Mouse (Mus musculus) heart, adult 10 weeks (tissue): ENCODE results near the gene Unc93a. TPM values are rescaled to one million over a fixed set of nuclear protein-coding genes. Genes with fewer than 3 reads are reported as not detected.

Experiments used
- polyA plus RNA-seq: library from polyadenylated mRNA; stranded (reverse); fragments of 350-450 nt; fragmentation: Illumina TruSeq; extraction: RNeasy Lipid Tissue Mini Kit (QIAGEN cat#74804); gene quantifications from one replicate; pipeline ENCODE4 v1.2.3, GENCODE M21; 2014; ENCODE audit warnings: low read depth, low replicate concordance

The Unc93a gene
- not detected for polyA plus RNA-seq

DNA sequence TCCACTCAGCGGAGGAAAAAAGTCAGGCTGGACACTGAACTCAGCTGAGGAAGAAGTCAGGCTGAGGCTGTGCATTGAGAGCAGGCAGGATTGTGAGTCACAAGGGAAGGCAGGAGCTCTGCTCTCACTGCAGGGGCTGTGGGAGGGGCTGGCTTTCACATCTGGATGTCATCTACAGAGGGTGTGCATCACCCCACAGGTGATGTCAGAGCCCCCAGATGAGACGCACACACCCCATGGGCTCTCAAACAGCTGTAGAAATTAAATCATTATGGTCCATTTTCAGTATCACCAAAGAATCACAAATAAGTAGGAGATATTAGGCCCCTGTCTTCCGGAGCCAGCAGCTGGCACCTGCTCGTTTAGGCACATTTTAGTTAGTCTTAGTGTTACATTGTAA lies at the start of gene Unc93a:
TSS of gene Unc93a (minus strand) at position 101 of the 400 bp plus-strand sequence.

DNA sequence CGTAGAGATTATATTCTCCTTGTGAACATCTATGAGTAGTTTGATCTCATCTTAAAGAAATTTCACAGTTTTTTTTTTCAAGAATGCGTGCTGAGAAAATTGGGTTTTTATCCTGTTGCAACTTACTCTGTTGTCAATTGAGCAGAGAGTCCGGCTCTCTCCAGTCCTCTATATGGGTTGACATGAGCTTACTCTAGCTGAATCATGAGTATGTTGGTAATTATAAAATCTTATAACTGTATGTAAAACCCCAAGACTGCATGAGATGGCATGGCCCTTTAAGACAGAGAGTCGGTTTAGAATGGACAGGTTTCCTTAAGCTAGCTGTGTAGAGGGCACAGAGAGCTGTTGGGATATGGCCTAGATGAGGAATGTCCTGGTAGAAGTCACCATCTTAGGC lies 70.8 kb downstream of the Unc93a start, which contains the start of gene Tcp10b:
TSS of gene Tcp10b (plus strand) at position 301 of the 400 bp plus-strand sequence.

Other genes starting within 250 kb of the Unc93a start
- gene Pnldc1, start 221.6 kb downstream of the Unc93a start, polyA plus RNA-seq, result 1.6 TPM
- 166 TPM for gene Tcp1, start 216.1 kb downstream of the Unc93a start, polyA plus RNA-seq
- gene Mrpl18, start 215.5 kb downstream of the Unc93a start, polyA plus RNA-seq, result 171 TPM
- gene Acat3, start 191.2 kb downstream of the Unc93a start, polyA plus RNA-seq, result 0.52 TPM
- 6.1 TPM for gene Acat2, start 171.1 kb downstream of the Unc93a start, polyA plus RNA-seq
- gene Wtap, start 137.6 kb downstream of the Unc93a start, polyA plus RNA-seq, result 43.6 TPM
- gene Sod2, start 125.0 kb downstream of the Unc93a start, polyA plus RNA-seq, result 703 TPM
- not detected for gene Gpr31b, start 79.5 kb downstream of the Unc93a start, polyA plus RNA-seq
- not detected for gene Tcp10b, start 70.7 kb downstream of the Unc93a start, polyA plus RNA-seq
- gene Smok2a, start 89.4 kb upstream of the Unc93a start, polyA plus RNA-seq, result not detected
- gene Smok2b, start 98.4 kb upstream of the Unc93a start, polyA plus RNA-seq, result not detected
- gene Tcp10c, start 222.8 kb upstream of the Unc93a start, polyA plus RNA-seq, result not detected